Mouse (Mus musculus) Muller cell, postnatal 12 days (primary cell): Measurements from ENCODE around the gene Gm21943.
"Not testable (repeated sequence)": the region's sequence is repeated elsewhere in the genome, so short reads cannot be mapped to it uniquely, and the experiment has no call there.

Experiments used
- DNase-seq: peaks from one replicate; pipeline ENCODE4 v3.0.0-alpha.2; 2015; ENCODE audit errors: inconsistent ontology term

Gm21943 gene

GRCm38 (mm10) chrY:57533644-57534043 lies at the start of gene Gm21943:
Gene Gm21943 (minus strand): TSS chrY:57533744.
- DNase-seq: not testable (repeated sequence)
